Mouse (Mus musculus): ENCODE data around the gene Lclat1.

DNA sequence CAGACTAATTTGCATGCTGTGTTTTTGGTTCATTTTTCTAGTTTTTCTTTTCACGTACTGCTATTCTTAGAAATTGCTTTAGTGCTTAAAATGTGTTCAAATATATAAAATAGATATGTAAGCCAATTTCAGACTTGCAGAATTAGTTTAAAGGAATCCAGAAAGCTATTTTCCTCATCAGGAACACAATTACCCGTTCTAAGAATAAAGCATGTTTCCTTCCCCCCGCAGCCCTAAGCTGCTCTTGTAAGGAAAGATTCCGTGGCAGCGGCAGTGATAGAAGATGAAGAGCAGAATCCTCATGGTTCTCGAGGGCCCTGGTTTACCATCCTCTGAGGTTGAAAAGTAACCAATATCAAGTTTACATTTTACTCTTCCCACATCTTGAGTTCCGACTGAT is 113.0 kb downstream of the Lclat1 start:
- no peak for TF ChIP-seq CTCF (IDR thresholded peaks at IDR 0.05; ENCODE audit: control insufficient read depth, insufficient read depth, insufficient read length)
- TF ChIP-seq MAX (IDR thresholded peaks at IDR 0.05): no peak
- no peak for TF ChIP-seq FOSL1 (IDR thresholded peaks at IDR 0.05; ENCODE audit: insufficient read depth, low read length, poor library complexity, severe bottlenecking)
- TF ChIP-seq USF1 (IDR thresholded peaks at IDR 0.05; ENCODE audit: low read depth): no peak
- TF ChIP-seq MYOG (IDR thresholded peaks at IDR 0.05; ENCODE audit: control insufficient read depth, extremely low read depth, insufficient read length): no peak
- TF ChIP-seq CEBPB (IDR thresholded peaks at IDR 0.05; ENCODE audit: low read depth): no peak
- TF ChIP-seq MYOD1 (IDR thresholded peaks at IDR 0.05; ENCODE audit: control insufficient read depth, insufficient read length, low read depth): no peak

Measured in C2C12 (cell line).